Mouse (Mus musculus): Measurements from ENCODE around the gene Eaf1. TPM values are rescaled to one million over a fixed set of nuclear protein-coding genes. Genes with fewer than 3 reads are reported as not detected.
"Not testable (repeated sequence)": the region's sequence is repeated elsewhere in the genome, so short reads cannot be mapped to it uniquely, and the experiment has no call there.

The Eaf1 gene
- 19.3 and 19.8 TPM in 2 replicates for polyA plus RNA-seq (2016; fragmentation: Nextera tagmentation; extraction: Ambion mirVana)

DNA sequence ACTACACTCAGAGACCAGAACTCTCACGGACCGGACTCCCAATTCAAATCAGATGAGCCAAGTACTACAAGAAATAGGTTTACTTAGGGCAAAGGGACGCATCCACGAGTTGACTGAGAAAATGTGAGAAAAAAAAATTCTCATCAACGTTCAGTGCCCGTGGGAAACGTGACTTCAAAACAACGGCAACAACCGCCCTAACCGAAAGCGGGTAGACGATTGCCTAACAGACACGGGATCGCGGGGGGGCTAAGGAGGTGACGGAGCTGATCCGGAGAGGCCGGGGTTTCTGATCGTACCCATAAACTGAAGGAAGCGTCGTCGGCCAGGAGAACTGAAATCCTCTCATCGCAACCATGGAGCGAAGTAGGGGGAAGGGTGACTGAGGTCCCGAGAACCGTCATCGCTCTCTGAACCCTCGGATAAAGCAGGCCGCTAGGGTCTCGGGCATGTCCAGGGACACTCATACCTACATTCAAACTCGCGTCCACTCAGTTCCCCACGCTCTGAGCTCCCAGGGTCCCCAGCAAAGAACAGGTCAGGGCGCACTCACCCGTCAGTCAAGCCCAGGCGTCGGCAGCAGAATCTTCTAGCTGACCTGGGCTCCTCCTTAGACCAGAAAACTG is at the start of gene Eaf1:
Eaf1 (plus strand) TSS at position 51 of the 626 bp plus-strand sequence.
- WGBS, result 1% methylated on average over 37 of the region's 37 CpGs
- peak; percentile 57 for ATAC-seq (ENCODE audit: low FRiP score)
- peak within 1 kb of the TSS; percentile 93 for H3K9ac ChIP-seq
- peak within 1 kb of the TSS; percentile 92 for H3K4me3 ChIP-seq
- H3K27ac ChIP-seq, result peak within 1 kb of the TSS; percentile 89
- H3K27me3 ChIP-seq, result no peaks in the 10 kb centered on the region
- peaks cover 28% of the 10 kb centered on the region for H3K4me1 ChIP-seq
- peaks cover 38% of the 10 kb centered on the region for H3K36me3 ChIP-seq
- peak within 1 kb of the TSS; percentile 94 for H3K4me2 ChIP-seq (replicated peaks)
- H3K9me3 ChIP-seq (replicated peaks), result no peaks in the 10 kb centered on the region

DNA sequence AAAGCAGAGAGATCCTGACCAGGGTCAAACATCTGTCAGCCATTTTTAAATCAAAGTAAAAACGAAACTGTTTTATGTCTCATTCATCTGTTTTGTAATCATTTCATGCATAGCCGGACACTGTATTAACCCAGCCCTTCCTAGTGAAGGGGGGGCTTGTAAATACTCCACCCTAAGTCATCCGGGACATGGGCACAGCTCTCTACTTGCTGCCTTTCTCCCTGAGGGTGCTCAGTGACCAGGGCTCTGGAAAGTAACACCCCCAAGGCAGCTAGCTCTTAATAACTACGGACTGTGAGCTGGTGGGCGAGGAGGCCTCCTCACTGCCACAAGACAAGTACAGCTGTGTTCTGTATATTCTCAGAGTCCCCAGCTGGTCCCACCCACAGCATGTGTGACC is 45.2 kb upstream of the Eaf1 start:
- Histone ChIP-seq H3K4me3 (no peak overlapping the region), H3K9ac (no peak overlapping the region), H3K4me1 (no peaks in the 10 kb centered on the region), H3K9me3 (replicated peaks) (no peaks in the 10 kb centered on the region), H3K4me2 (replicated peaks) (no peak overlapping the region), H3K36me3 (no peaks in the 10 kb centered on the region), H3K27ac (no peak overlapping the region), H3K27me3 (no peaks in the 10 kb centered on the region)
- 71% methylated on average over 5 of the region's 5 CpGs for WGBS
- ATAC-seq (ENCODE audit: low FRiP score), result no peak

DNA sequence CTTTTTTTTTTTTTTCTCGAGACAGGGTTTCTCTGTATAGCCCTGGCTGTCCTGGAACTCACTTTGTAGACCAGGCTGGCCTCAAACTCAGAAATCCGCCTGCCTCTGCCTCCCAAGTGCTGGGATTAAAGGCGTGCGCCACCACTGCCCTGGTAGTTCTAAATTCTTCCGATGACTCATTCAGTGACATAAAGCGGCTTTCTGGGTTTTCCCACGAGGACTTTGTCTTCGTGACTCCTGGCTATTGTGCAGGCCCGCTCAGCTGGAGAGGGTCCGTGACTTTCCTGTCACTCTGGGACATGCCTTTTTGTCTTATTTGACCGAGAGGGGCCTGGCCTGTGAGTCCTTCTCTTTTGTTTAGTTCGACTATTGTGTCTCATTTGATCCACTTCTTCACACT is 40.3 kb upstream of the Eaf1 start:
- not testable (repeated sequence) for H3K4me2 ChIP-seq (replicated peaks); H3K27me3 ChIP-seq; H3K27ac ChIP-seq; H3K9me3 ChIP-seq (replicated peaks); H3K9ac ChIP-seq; ATAC-seq (ENCODE audit: low FRiP score); H3K4me3 ChIP-seq; H3K4me1 ChIP-seq; H3K36me3 ChIP-seq
- WGBS, result 55% methylated on average over 12 of the region's 12 CpGs

DNA sequence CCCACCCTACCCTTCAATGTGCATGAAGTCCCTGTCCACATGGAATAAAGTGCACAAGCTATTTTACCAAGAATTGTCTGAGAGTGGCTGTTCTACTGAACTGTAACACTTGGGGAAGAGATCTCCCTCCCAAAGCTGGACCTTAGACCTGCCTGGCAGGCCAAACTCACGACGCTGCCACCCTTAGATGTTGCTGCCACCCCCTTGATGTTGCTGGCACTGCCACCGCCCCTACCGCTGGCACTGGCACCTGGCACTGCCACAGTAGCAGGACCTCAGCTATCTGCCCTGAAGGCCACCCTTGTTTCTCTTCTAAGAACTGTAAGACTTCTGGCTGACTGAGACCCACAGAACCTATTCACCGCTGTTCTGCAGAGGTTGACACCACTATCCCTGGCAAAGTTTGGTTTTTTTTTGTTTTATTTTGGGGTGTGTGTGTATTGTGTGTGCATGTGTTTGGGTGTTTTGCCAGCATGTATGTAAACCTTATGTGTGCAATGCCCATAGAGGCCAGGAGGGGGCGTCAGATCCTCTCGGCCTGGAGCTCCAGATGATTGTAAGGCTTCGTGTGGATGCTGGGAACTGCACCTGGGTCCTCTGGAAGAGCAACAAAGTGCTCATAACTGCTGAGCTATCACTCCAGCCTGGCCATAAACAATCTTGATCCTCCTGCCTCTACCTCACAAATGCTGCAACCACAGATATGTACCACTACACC is 39.2 kb upstream of the Eaf1 start:
- Histone ChIP-seq H3K4me3 (no peak overlapping the region), H3K4me2 (replicated peaks) (no peak overlapping the region), H3K27me3 (no peaks in the 10 kb centered on the region), H3K9ac (no peak overlapping the region), H3K36me3 (no peaks in the 10 kb centered on the region), H3K9me3 (replicated peaks) (no peaks in the 10 kb centered on the region), H3K27ac (no peak overlapping the region), H3K4me1 (no peaks in the 10 kb centered on the region)
- WGBS, result 90% methylated on average over 8 of the region's 8 CpGs
- no peak for ATAC-seq (ENCODE audit: low FRiP score)

DNA sequence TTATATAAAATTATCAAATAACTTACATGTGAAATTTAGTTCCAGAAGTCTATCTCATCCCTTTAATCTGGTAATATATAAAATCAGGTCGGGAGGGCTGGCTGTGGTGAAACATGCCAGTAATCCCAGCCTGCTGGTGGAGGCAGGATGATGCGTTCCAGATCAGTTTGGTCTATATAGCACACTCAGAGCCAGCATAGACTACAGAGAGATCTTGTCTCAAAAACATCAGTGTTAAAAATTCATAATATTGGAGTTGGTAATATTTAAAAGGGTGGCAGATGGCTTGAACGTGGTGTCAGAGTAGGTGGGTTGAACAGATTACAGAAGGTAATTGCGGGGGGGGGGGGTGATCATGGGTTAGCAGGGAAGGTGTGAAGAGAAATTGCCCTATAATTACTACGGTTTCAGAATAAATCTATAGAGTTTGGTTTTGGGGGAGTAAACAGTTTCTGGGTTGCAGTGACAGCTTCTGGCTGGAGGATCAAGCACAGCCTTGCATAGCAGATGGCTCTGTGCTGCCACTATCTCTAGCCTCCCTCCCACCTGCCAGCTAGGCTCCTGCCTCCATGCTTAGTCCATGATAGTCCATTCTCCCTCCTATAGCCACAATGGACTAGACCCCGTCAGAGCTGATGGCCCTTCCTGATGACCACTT is 38.0 kb upstream of the Eaf1 start:
- no peak for ATAC-seq (ENCODE audit: low FRiP score)
- Histone ChIP-seq H3K36me3 (no peaks in the 10 kb centered on the region), H3K27ac (no peak overlapping the region), H3K9me3 (replicated peaks) (no peaks in the 10 kb centered on the region), H3K4me3 (no peak overlapping the region), H3K4me2 (replicated peaks) (no peak overlapping the region), H3K4me1 (no peaks in the 10 kb centered on the region), H3K9ac (no peak overlapping the region), H3K27me3 (no peaks in the 10 kb centered on the region)
- WGBS, result 90% methylated on average over 6 of the region's 6 CpGs

DNA sequence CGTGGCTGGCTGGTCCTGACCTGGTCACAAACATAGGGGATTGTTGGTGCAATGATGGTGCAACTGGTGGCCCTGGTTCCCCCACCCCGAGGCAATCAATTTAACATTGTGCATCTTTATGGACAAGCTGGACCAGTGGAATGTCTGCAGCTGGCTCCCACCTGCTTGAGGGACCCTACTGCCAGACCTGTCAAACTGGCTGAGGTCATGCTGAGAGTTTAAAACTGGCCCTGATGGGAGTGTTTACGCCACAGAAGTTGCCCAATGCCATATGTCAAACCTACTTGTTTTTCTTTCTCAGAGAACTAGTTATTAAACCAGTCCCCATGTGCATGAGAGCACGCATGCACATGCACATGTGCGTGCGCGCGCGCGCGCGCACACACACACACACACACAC is 36.2 kb upstream of the Eaf1 start:
- Histone ChIP-seq H3K9ac (no peak overlapping the region), H3K4me3 (no peak overlapping the region), H3K27ac (no peak overlapping the region), H3K27me3 (no peaks in the 10 kb centered on the region), H3K4me1 (no peaks in the 10 kb centered on the region), H3K4me2 (replicated peaks) (no peak overlapping the region), H3K9me3 (replicated peaks) (no peaks in the 10 kb centered on the region), H3K36me3 (no peaks in the 10 kb centered on the region)
- ATAC-seq (ENCODE audit: low FRiP score), result no peak
- WGBS, result 84% methylated on average over 12 of the region's 12 CpGs

DNA sequence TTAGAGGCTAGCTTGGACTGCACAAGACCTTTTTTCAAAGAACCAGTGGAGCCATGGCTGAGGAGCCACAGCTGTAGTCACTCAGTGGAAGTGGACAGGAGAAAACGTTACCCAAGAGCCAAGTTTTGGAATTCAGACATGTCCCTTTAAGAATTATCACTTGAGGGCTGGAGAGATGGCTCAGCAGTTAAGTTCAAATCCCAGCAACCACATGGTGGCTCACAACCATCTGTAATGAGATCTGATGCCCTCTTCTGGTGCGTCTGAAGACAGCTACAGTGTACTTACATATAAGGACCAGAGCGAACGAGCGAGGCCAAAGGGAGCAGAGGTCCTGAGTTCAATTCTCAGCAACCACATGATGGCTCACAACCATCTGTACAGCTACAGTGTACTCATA is 32.0 kb upstream of the Eaf1 start:
- not testable (repeated sequence) for H3K4me2 ChIP-seq (replicated peaks); H3K9ac ChIP-seq; H3K36me3 ChIP-seq; H3K4me1 ChIP-seq; H3K4me3 ChIP-seq; H3K27ac ChIP-seq; H3K9me3 ChIP-seq (replicated peaks); ATAC-seq (ENCODE audit: low FRiP score); H3K27me3 ChIP-seq
- 80% methylated on average over 5 of the region's 5 CpGs for WGBS

DNA sequence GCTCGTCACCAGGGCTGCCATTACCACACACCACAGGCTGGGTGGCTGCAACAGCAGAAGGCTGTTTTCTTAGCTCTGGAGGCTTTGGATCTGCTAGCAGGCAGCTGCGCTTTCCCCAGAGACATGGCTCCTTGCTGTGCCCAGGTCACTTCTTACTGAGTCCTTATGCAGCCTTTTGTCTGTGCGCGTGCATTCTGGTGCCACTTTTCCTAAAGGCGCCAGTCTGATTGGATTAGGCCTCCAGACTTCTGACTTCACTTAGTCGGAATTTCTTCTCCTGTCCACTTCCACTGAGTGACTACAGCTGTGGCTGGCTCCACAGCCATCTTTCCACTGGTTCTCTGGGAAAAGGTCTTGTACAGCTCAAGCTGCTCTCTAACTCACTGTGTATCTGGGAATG is 31.3 kb upstream of the Eaf1 start:
- H3K4me3 ChIP-seq, result no peak overlapping the region
- no peak for ATAC-seq (ENCODE audit: low FRiP score)
- H3K9me3 ChIP-seq (replicated peaks), result no peaks in the 10 kb centered on the region
- no peaks in the 10 kb centered on the region for H3K4me1 ChIP-seq
- no peaks in the 10 kb centered on the region for H3K27me3 ChIP-seq
- 78% methylated on average over 6 of the region's 6 CpGs for WGBS
- H3K36me3 ChIP-seq, result no peaks in the 10 kb centered on the region
- H3K9ac ChIP-seq, result no peak overlapping the region
- H3K4me2 ChIP-seq (replicated peaks), result no peak overlapping the region
- H3K27ac ChIP-seq, result no peak overlapping the region

DNA sequence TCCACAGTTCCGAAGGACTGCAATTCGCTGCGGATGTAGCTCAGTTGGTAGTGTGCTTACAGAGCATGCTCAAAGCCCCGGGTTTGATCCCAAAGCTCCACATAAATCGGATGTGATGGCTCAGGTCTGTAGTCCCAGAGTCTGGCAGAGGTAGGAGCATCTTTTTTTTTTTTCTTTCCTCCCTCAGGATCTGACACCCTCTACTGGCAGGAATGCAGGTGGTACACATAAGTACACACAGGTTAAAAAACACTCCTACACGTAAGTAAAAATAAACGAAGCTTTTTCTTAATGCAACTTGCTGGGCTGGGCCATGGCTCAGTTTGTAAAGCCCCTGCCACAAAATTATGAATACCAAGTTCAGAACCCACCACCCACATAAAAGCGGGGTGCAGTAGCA is 30.0 kb upstream of the Eaf1 start:
- Histone ChIP-seq H3K4me3 (no peak overlapping the region), H3K27ac (no peak overlapping the region), H3K4me1 (no peaks in the 10 kb centered on the region), H3K4me2 (replicated peaks) (no peak overlapping the region), H3K36me3 (no peaks in the 10 kb centered on the region), H3K9me3 (replicated peaks) (no peaks in the 10 kb centered on the region), H3K9ac (no peak overlapping the region), H3K27me3 (no peaks in the 10 kb centered on the region)
- no peak for ATAC-seq (ENCODE audit: low FRiP score)
- WGBS, result 54% methylated on average over 8 of the region's 8 CpGs

DNA sequence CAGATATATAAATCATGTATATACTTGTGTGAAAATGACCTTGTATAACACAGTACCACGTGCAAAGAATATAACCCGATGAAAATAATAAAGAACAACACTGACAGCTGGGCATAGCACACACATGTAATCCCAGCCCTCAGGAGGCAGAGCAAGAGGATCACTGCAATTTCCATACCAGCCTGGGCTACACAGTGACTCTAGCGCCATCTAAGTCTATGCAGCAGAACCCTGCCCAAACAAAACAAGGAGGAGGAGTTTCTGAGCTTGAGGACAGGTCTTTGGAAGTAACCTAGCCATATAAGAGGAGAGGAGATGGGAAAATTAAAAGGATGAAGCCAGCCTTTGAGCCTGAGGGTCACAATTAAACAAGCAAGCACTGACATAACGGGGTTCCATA is 24.5 kb upstream of the Eaf1 start:
- no peaks in the 10 kb centered on the region for H3K36me3 ChIP-seq
- no peak overlapping the region for H3K4me3 ChIP-seq
- no peak overlapping the region for H3K4me2 ChIP-seq (replicated peaks)
- no peaks in the 10 kb centered on the region for H3K9me3 ChIP-seq (replicated peaks)
- H3K4me1 ChIP-seq, result no peaks in the 10 kb centered on the region
- no peaks in the 10 kb centered on the region for H3K27me3 ChIP-seq
- WGBS, result 61% methylated on average over 4 of the region's 4 CpGs
- ATAC-seq (ENCODE audit: low FRiP score), result no peak
- no peak overlapping the region for H3K27ac ChIP-seq
- H3K9ac ChIP-seq, result no peak overlapping the region

DNA sequence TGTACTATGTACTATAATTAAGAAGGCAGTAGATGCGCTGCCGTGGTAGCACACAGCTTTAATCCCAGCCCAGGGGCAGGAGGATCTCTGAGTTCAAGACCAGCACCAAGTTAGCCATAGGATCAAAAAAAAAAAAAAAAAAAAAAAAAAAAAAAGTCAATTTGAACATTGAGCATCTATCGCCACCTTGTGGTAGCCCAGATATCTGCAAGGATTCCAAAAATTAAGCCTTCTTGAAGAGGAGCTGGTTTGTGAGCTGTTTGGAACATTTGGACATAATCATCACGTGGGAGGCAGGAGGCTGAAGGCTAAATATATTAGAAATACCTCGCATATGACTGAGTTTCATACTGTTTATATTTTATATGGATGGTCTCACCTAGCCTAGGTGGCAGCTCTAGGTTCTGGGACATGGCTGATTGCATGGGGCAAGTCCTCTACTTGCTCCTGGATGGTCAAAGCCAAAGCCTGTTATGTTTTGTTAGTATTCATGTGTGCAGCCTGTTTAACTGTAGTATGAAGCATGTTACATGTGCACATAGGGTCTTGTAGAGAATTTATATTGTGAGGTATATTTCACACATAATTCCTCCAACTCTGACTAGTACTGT is 21.6 kb upstream of the Eaf1 start:
- Histone ChIP-seq H3K4me3 (no peak overlapping the region), H3K4me1 (no peaks in the 10 kb centered on the region), H3K27ac (no peak overlapping the region), H3K27me3 (no peaks in the 10 kb centered on the region), H3K9ac (no peak overlapping the region), H3K4me2 (replicated peaks) (no peak overlapping the region), H3K9me3 (replicated peaks) (no peaks in the 10 kb centered on the region), H3K36me3 (no peaks in the 10 kb centered on the region)
- 9% methylated on average over 5 of the region's 5 CpGs for WGBS
- ATAC-seq (ENCODE audit: low FRiP score), result no peak

DNA sequence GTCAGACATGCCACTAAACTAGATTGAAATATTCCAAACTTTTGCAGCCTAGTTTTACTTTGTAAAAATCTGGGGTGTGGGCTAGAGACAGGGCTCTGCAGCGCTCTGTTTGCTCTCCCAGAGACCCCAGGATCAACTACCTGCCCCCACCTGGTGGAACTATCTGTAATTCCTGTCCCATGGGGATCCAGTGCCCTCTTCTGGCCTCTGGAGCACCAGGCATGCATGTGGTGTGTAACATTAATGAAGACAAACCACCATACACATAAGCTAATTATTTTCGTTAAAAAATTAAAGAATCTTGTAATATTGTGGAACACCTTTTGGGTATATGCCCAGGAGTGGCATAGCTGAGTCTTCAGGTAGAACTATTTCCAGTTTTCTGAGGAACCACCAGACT is 20.9 kb upstream of the Eaf1 start:
- Histone ChIP-seq H3K27me3 (no peaks in the 10 kb centered on the region), H3K4me2 (replicated peaks) (no peak overlapping the region), H3K4me3 (no peak overlapping the region), H3K4me1 (no peaks in the 10 kb centered on the region), H3K36me3 (peaks cover 3% of the 10 kb centered on the region), H3K27ac (no peak overlapping the region), H3K9ac (no peak overlapping the region), H3K9me3 (replicated peaks) (no peaks in the 10 kb centered on the region)
- ATAC-seq (ENCODE audit: low FRiP score), result no peak
- WGBS, result 86% methylated on average over 2 of the region's 2 CpGs
